Mouse (Mus musculus) midbrain, embryonic 12.5 days (tissue): ENCODE measurements around the gene Dnmt3a. TPM values are rescaled to one million over a fixed set of nuclear protein-coding genes. Genes with fewer than 3 reads are reported as not detected.
A peak's percentile ranks its signal among the peaks of the same experiment; 100 is the strongest.

Source experiments
- ATAC-seq: fragments of 200-750 bp; cut with Nextera tagmentation; 2 replicates; pipeline ENCODE4 v1.8.0; 2017; ENCODE audit warnings: low read depth, moderate TSS enrichment, moderate library complexity; ENCODE audit not compliant: low FRiP score
- H3K27ac ChIP-seq: fragments of 300-500 bp; sonication (generic); replicated peaks from 2 replicates; pipeline ENCODE4 v1.5.1; 2016; ENCODE audit warnings: mild to moderate bottlenecking
- H3K27me3 ChIP-seq: fragments of 300-500 bp; sonication (generic); 2 replicates; pipeline ENCODE4 v1.6.1; 2016; ENCODE audit warnings: mild to moderate bottlenecking
- H3K36me3 ChIP-seq: fragments of 300-500 bp; sonication (generic); 2 replicates; pipeline ENCODE4 v1.6.1; 2016
- H3K4me1 ChIP-seq: fragments of 300-500 bp; sonication (generic); 2 replicates; pipeline ENCODE4 v1.6.1; 2016
- H3K4me2 ChIP-seq: fragments of 300-500 bp; sonication (generic); replicated peaks from 2 replicates; pipeline ENCODE4 v1.6.1; 2016; ENCODE audit warnings: mild to moderate bottlenecking, moderate library complexity
- H3K4me3 ChIP-seq: fragments of 300-500 bp; sonication (generic); 2 replicates; pipeline ENCODE4 v1.5.1; 2016; ENCODE audit warnings: mild to moderate bottlenecking
- H3K9ac ChIP-seq: fragments of 300-500 bp; sonication (generic); replicated peaks from 2 replicates; pipeline ENCODE4 v1.6.1; 2016; ENCODE audit warnings: mild to moderate bottlenecking, moderate library complexity
- H3K9me3 ChIP-seq: fragments of 300-500 bp; sonication (generic); 2 replicates; pipeline ENCODE4 v1.6.1; 2016; ENCODE audit warnings: mild to moderate bottlenecking
- WGBS: fragments of 180-500 bp; shearing (Covaris S2); methylation state at CpG from one replicate; pipeline ENCODE4 v1.1.7; 2016; 5-methylcytosine and 5-hydroxymethylcytosine counted together
- polyA plus RNA-seq: library from polyadenylated mRNA; unstranded; fragments of >200 nt; fragmentation: Nextera tagmentation; extraction: Ambion mirVana; gene quantifications from 2 replicates; pipeline ENCODE4 v1.2.1, GENCODE M21; 2016

Gene Dnmt3a
- polyA plus RNA-seq, 1 experiment from 2014 or later, result 143 TPM

- Histone ChIP-seq H3K27me3 (no peaks in the 10 kb centered on the region), H3K27ac (peak overlapping the region; percentile 26; the same call in 1 of the 2 replicates), H3K4me3 (0 out of 2 replicates have a peak overlapping the region, but pooled peaks have one; percentile 12), H3K4me2 (peak overlapping the region; percentile 34), H3K36me3 (peaks cover 12% of the 10 kb centered on the region), H3K9ac (0 out of 2 replicates have a peak overlapping the region, but pooled peaks have one; percentile 25), H3K9me3 (no peaks in the 10 kb centered on the region), H3K4me1 (peaks cover 11% of the 10 kb centered on the region)
- ATAC-seq, result peak; percentile 74
- WGBS, result 10% methylated on average over 18 of the region's 19 CpGs
Observed at GRCm38 (mm10) chr12:3870859-3871462, 65.2 kb downstream of the Dnmt3a start.

- 29% methylated on average over 15 of the region's 15 CpGs for whole genome bisulfite sequencing
- Histone ChIP-seq H3K4me3 (no peak overlapping the region), H3K27ac (peak overlapping the region; percentile 26; the same call in 1 of the 2 replicates), H3K9me3 (no peaks in the 10 kb centered on the region), H3K27me3 (no peaks in the 10 kb centered on the region), H3K9ac (no peak overlapping the region), H3K36me3 (0 out of 2 replicates have a peak, but pooled peaks cover 5% of the 10 kb centered on the region), H3K4me1 (peaks cover 11% of the 10 kb centered on the region), H3K4me2 (peak overlapping the region; percentile 34; the same call in 1 of the 2 replicates)
- no peak for ATAC-seq
Observed at GRCm38 (mm10) chr12:3871637-3872036, 65.8 kb downstream of the Dnmt3a start.

- no peak for ATAC-seq
- 0 out of 2 replicates have a peak, but pooled peaks cover 5% of the 10 kb centered on the region for H3K36me3 ChIP-seq
- WGBS, result 70% methylated on average over 9 of the region's 9 CpGs
Observed at GRCm38 (mm10) chr12:3872410-3873230, 66.8 kb downstream of the Dnmt3a start.

GRCm38 (mm10) chr12:3875474-3875873, 69.7 kb downstream of the Dnmt3a start:
- Histone ChIP-seq H3K36me3 (peaks cover 12% of the 10 kb centered on the region; the same call in 1 of the 2 replicates), H3K4me3 (no peak overlapping the region), H3K9me3 (no peaks in the 10 kb centered on the region), H3K27me3 (no peaks in the 10 kb centered on the region), H3K9ac (no peak overlapping the region), H3K4me1 (peaks cover 11% of the 10 kb centered on the region), H3K27ac (no peak overlapping the region), H3K4me2 (no peak overlapping the region)
- no peak for ATAC-seq

More at GRCm38 (mm10) chr12:3872410-3873230, 66.8 kb downstream of the Dnmt3a start:
- Histone ChIP-seq H3K9ac (no peak overlapping the region), H3K4me2 (no peak overlapping the region), H3K4me1 (peaks cover 11% of the 10 kb centered on the region), H3K4me3 (no peak overlapping the region), H3K27ac (no peak overlapping the region), H3K9me3 (no peaks in the 10 kb centered on the region), H3K27me3 (no peaks in the 10 kb centered on the region)

GRCm38 (mm10) chr12:3877376-3877775, 71.6 kb downstream of the Dnmt3a start:
- Histone ChIP-seq H3K9ac (no peak overlapping the region), H3K4me3 (no peak overlapping the region), H3K4me2 (no peak overlapping the region), H3K9me3 (no peaks in the 10 kb centered on the region), H3K36me3 (peaks cover 14% of the 10 kb centered on the region; the same call in 1 of the 2 replicates), H3K27me3 (no peaks in the 10 kb centered on the region), H3K27ac (no peak overlapping the region), H3K4me1 (no peaks in the 10 kb centered on the region)
- 85% methylated on average over 4 of the region's 4 CpGs for WGBS
- ATAC-seq, result no peak

GRCm38 (mm10) chr12:3881474-3881873, 75.7 kb downstream of the Dnmt3a start:
- no peak overlapping the region for H3K27ac ChIP-seq
- WGBS, result 90% methylated on average over 3 of the region's 3 CpGs
- H3K9me3 ChIP-seq, result no peaks in the 10 kb centered on the region
- H3K27me3 ChIP-seq, result no peaks in the 10 kb centered on the region
- no peak overlapping the region for H3K4me2 ChIP-seq
- ATAC-seq, result no peak
- no peak overlapping the region for H3K9ac ChIP-seq
- peaks cover 9% of the 10 kb centered on the region; the same call in 1 of the 2 replicates for H3K36me3 ChIP-seq
- no peak overlapping the region for H3K4me3 ChIP-seq
- H3K4me1 ChIP-seq, result peaks cover 24% of the 10 kb centered on the region

- WGBS, result 14% methylated on average over 9 of the region's 9 CpGs
Observed at GRCm38 (mm10) chr12:3884892-3885493, 79.2 kb downstream of the Dnmt3a start.

GRCm38 (mm10) chr12:3886601-3887000, 80.8 kb downstream of the Dnmt3a start:
- no peaks in the 10 kb centered on the region for H3K9me3 ChIP-seq
- H3K36me3 ChIP-seq, result no peaks in the 10 kb centered on the region
- peaks cover 72% of the 10 kb centered on the region for H3K4me1 ChIP-seq
- no peak overlapping the region for H3K4me2 ChIP-seq
- no peak for ATAC-seq
- no peak overlapping the region for H3K9ac ChIP-seq
- 0 out of 2 replicates have a peak, but pooled peaks cover 8% of the 10 kb centered on the region for H3K27me3 ChIP-seq
- peak overlapping the region; percentile 89; the same call in 1 of the 2 replicates for H3K27ac ChIP-seq
- no peak overlapping the region for H3K4me3 ChIP-seq
- WGBS, result 45% methylated on average over 2 of the region's 2 CpGs

More at GRCm38 (mm10) chr12:3884892-3885493, 79.2 kb downstream of the Dnmt3a start:
- Histone ChIP-seq H3K36me3 (peaks cover 3% of the 10 kb centered on the region; the same call in 1 of the 2 replicates), H3K4me3 (no peak overlapping the region), H3K27me3 (0 out of 2 replicates have a peak, but pooled peaks cover 8% of the 10 kb centered on the region), H3K4me2 (no peak overlapping the region), H3K27ac (0 out of 2 replicates have a peak overlapping the region, but pooled peaks have one; percentile 15), H3K9ac (no peak overlapping the region; the same call in 1 of the 2 replicates), H3K9me3 (no peaks in the 10 kb centered on the region), H3K4me1 (peaks cover 59% of the 10 kb centered on the region)
- no peak for ATAC-seq

- H3K27ac ChIP-seq, result peak overlapping the region; percentile 89
- peak overlapping the region; percentile 28 for H3K4me2 ChIP-seq
- peaks cover 78% of the 10 kb centered on the region for H3K4me1 ChIP-seq
- no peaks in the 10 kb centered on the region for H3K9me3 ChIP-seq
- 0 out of 2 replicates have a peak, but pooled peaks cover 8% of the 10 kb centered on the region for H3K27me3 ChIP-seq
- H3K4me3 ChIP-seq, result no peak overlapping the region
- H3K36me3 ChIP-seq, result no peaks in the 10 kb centered on the region
- WGBS, result 35% methylated on average over 4 of the region's 4 CpGs
- peak; percentile 20 for ATAC-seq
- H3K9ac ChIP-seq, result no peak overlapping the region
Observed at GRCm38 (mm10) chr12:3887515-3888325, 81.9 kb downstream of the Dnmt3a start.

GRCm38 (mm10) chr12:3889875-3890635, 84.2 kb downstream of the Dnmt3a start:
- Histone ChIP-seq H3K27ac (no peak overlapping the region), H3K9me3 (no peaks in the 10 kb centered on the region), H3K9ac (no peak overlapping the region), H3K4me1 (peaks cover 88% of the 10 kb centered on the region), H3K4me2 (no peak overlapping the region), H3K27me3 (0 out of 2 replicates have a peak, but pooled peaks cover 8% of the 10 kb centered on the region), H3K36me3 (peaks cover 8% of the 10 kb centered on the region; the same call in 1 of the 2 replicates), H3K4me3 (no peak overlapping the region)
- WGBS, result 17% methylated on average over 7 of the region's 7 CpGs
- no peak for ATAC-seq
